ENCODE assay signal across 7 mouse cellular contexts in genomic region chr4:111719296-111719695, GRCm38 (mm10). TPM values are rescaled to one million over a fixed set of nuclear protein-coding genes. Genes with fewer than 3 reads are reported as not detected.
A peak's percentile ranks its signal among the peaks of the same experiment; 100 is the strongest.
DNase-seq lines count a peak whose midpoint lies in the region; ATAC-seq lines count a peak whose summit lies in the region.

No protein-coding gene starts in this region.

- no peaks in the 10 kb centered on the region for H3K27me3 ChIP-seq in heart, embryonic 10.5 days (ENCODE audit: insufficient read depth, poor library complexity, severe bottlenecking)
- no peaks in the 10 kb centered on the region for H3K27me3 ChIP-seq in limb, embryonic 15.5 days
- H3K27me3 ChIP-seq in neural tube, embryonic 15.5 days (replicated peaks) = no peaks in the 10 kb centered on the region

- 0 out of 2 replicates have a peak overlapping the region, but pooled peaks have one; percentile 88 for H3K27ac ChIP-seq in heart, embryonic 10.5 days
- no peak overlapping the region; the same call in 1 of the 2 replicates for H3K27ac ChIP-seq in limb, embryonic 15.5 days
- no peak overlapping the region for H3K27ac ChIP-seq in neural tube, embryonic 15.5 days (replicated peaks)

- intact Hi-C loops in gastrocnemius, postnatal 36 days (cut with DNase I) = no loop called here

- H3K9ac ChIP-seq in limb, embryonic 15.5 days = no peak overlapping the region
- no peak overlapping the region; the same call in 1 of the 2 replicates for H3K9ac ChIP-seq in neural tube, embryonic 15.5 days (replicated peaks)

- H3K36me3 ChIP-seq in heart, embryonic 10.5 days = no peaks in the 10 kb centered on the region
- no peaks in the 10 kb centered on the region for H3K36me3 ChIP-seq in limb, embryonic 15.5 days
- no peaks in the 10 kb centered on the region for H3K36me3 ChIP-seq in neural tube, embryonic 15.5 days

- peak overlapping the region; percentile 98 for H3K4me3 ChIP-seq in heart, embryonic 10.5 days
- peak overlapping the region; percentile 90 for H3K4me3 ChIP-seq in limb, embryonic 15.5 days
- H3K4me3 ChIP-seq in neural tube, embryonic 15.5 days (replicated peaks) = peak overlapping the region; percentile 61

- peak; percentile 38 to 44 for DNase-seq in B cell, adult 2 months
- DNase-seq in CD4-positive, CD25-positive, alpha-beta regulatory T cell, adult 2 months (ENCODE audit: low read depth, low spot score) = peak; percentile 75
- no peak for DNase-seq in heart, embryonic 10.5 days (ENCODE audit: low spot score)
- no peak for DNase-seq in gastrocnemius, postnatal 36 days

- no peak for ATAC-seq in limb, embryonic 15.5 days (ENCODE audit: insufficient number of reproducible peaks, low FRiP score, low TSS enrichment, low read depth)
- no peak for ATAC-seq in neural tube, embryonic 15.5 days (ENCODE audit: low FRiP score)
- ATAC-seq in frontal cortex, adult (ENCODE audit: low TSS enrichment) = no peak

- H3K9me3 ChIP-seq in heart, embryonic 10.5 days = no peaks in the 10 kb centered on the region
- H3K9me3 ChIP-seq in limb, embryonic 15.5 days = no peaks in the 10 kb centered on the region
- no peaks in the 10 kb centered on the region for H3K9me3 ChIP-seq in neural tube, embryonic 15.5 days (replicated peaks)

- peak overlapping the region; percentile 67; the same call in 1 of the 2 replicates for H3K4me2 ChIP-seq in limb, embryonic 15.5 days
- H3K4me2 ChIP-seq in neural tube, embryonic 15.5 days = peak overlapping the region; percentile 82

- peaks cover 9% of the 10 kb centered on the region for H3K4me1 ChIP-seq in heart, embryonic 10.5 days
- peaks cover 11% of the 10 kb centered on the region for H3K4me1 ChIP-seq in limb, embryonic 15.5 days
- peaks cover 13% of the 10 kb centered on the region for H3K4me1 ChIP-seq in neural tube, embryonic 15.5 days

- 59% methylated on average over 4 of the region's 4 CpGs for WGBS in heart, embryonic 10.5 days
- 59% methylated on average over 4 of the region's 4 CpGs for WGBS in limb, embryonic 15.5 days
- 71% methylated on average over 4 of the region's 4 CpGs for WGBS in neural tube, embryonic 15.5 days

RNA-seq across cellular contexts. Expression of gene Spata6, which starts 0.5 kb away (rescaled TPM):
- 22.3 and 24.4 TPM in 2 replicates for polyA plus RNA-seq in heart, embryonic 10.5 days (2016; fragmentation: Nextera tagmentation; extraction: Ambion mirVana)
- polyA plus RNA-seq in limb, embryonic 15.5 days (2015; fragmentation: Nextera tagmentation; extraction: Ambion mirVana) = 25.8 and 28.3 TPM in 2 replicates
- 15.6 and 19.0 TPM in 2 replicates for polyA plus RNA-seq in neural tube, embryonic 15.5 days (2015; fragmentation: Nextera tagmentation; extraction: Ambion mirVana)
- total RNA-seq in gastrocnemius, postnatal 36 days (2021) = 1 to 10 TPM; 3.8 to 5.0 TPM

Comparison
In these comparisons a context has a peak if more than half of its experiments do, and no peak if none do; other contexts are left out.
1. DNase-seq: peak in B cell, adult 2 months (2 of 2) and CD4-positive, CD25-positive, alpha-beta regulatory T cell, adult 2 months (single experiment); none in heart, embryonic 10.5 days (single experiment) and gastrocnemius, postnatal 36 days (0 of 2).
2. Peak in every context shown above with its lines, with median percentiles within 50 percentile points of each other: H3K4me3 ChIP-seq.